Mouse (Mus musculus): ENCODE measurements around the gene Sgsm1.

The Sgsm1 gene

GRCm38 (mm10) chr5:113195451-113195850 lies 115.1 kb downstream of the Sgsm1 start:
- in situ Hi-C loops (cut with MboI; ENCODE audit: low sequenced_read_pairs) = no loop called here

- in situ Hi-C loops (cut with MboI; ENCODE audit: low sequenced_read_pairs) = no loop called here
Measured at GRCm38 (mm10) chr5:113193762-113194161, 116.8 kb downstream of the Sgsm1 start.

Measured in CH12F3 (cell line).